Mouse (Mus musculus) olfactory bulb, adult 2 months (tissue): ENCODE data around the gene Cmah.

Source experiments
- CTCF ChIP-seq: fragments of 200-500 bp; IDR thresholded peaks from 2 replicates; pipeline ENCODE4 v1.5.1; 2012; ENCODE audit warnings: low read depth, mild to moderate bottlenecking, low read length, moderate library complexity; ENCODE audit not compliant: insufficient read depth
- POLR2A ChIP-seq: fragments of 200-500 bp; IDR thresholded peaks from 2 replicates; pipeline ENCODE4 v1.6.1; 2012; ENCODE audit warnings: mild to moderate bottlenecking, low read depth, low read length, moderate library complexity; ENCODE audit not compliant: insufficient read depth

DNA sequence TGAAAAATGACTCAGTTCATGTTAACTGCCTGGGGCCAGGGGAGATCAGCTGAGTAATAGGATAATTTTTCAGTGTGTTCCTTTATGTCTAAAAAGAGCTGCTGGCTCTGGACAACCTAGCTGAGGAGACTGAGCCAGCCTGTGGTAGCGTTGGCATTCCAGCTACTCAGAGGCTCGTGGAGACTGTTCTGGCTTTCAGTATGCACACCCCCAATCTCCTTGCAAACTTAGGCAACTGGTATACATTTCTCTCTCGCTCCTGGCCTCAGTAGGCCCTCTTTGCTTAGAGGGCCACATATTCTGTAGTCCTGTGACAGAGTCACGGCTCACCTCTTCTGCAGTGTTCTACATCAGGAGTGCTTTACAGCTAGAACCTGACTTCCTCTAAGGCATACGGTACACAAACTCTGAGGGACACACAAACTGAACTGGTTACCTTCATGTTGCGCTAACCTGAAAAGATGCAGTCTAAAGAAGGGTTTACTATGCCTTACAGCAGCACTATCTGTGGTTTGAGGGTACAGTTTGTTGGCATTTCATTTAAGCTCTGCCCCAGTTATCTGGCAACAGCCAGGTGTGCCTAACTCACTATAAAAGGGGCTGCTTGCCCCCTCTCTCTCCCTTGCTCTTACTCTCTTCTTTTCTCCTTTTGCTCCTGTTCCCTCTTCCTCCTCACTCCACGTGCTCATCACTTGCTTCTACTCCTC is 45.8 kb downstream of the Cmah start:
- TF ChIP-seq CTCF = no peak
- TF ChIP-seq POLR2A = no peak
